In the genomic region with DNA sequence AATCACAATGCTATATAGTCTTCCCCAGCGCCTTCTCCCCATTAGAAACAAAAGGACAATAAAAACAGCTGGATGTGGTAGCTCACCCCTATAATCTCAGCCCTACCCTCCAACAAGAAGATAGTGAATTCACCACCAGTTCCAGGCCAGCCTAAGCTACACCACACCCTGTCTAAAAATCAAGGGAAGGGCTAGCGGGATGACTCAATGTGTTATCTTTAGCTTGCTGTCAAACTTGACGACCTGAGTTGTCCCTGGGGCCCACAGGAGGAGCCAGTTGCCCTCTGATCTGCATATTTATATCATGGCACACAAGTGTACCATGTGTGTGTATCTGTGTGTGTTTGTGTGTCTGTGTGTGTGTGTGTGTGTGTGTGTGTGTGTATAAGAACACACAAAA, we compare ENCODE assay signal across 21 mouse cellular contexts. TPM values are rescaled to one million over a fixed set of nuclear protein-coding genes. Genes with fewer than 3 reads are reported as not detected.
DNase-seq lines count a peak whose midpoint lies in the region; ATAC-seq and TF ChIP-seq lines count a peak whose summit lies in the region.
"Had no signal": no experiment of that assay in that cellular context is flagged by ENCODE, and none has a peak within 500 bp of the region (broad histone marks: within the 10 kb centered on the region; RNA-seq: fewer than 3 reads in every experiment).

No protein-coding gene starts in this region.

- no peak overlapping the region for H3K4me3 ChIP-seq in intestine, embryonic 15.5 days (replicated peaks)
- no peak overlapping the region for H3K4me3 ChIP-seq in intestine, postnatal 0 days (ENCODE audit: low read depth, low read length)
- no peak overlapping the region for H3K4me3 ChIP-seq in CH12.LX (replicated peaks in 1 of 3; ENCODE audit: low read depth in 2 of 3, low read length in 2 of 3, poor library complexity in 1 of 3)
- H3K4me3 ChIP-seq in intestine, embryonic 16.5 days (ENCODE audit: low read length): no peak overlapping the region
- H3K4me3 ChIP-seq in gastrocnemius, adult 2 months: no peak overlapping the region
- H3K4me3 ChIP-seq: embryonic facial prominence, embryonic 15.5 days; erythroblast, embryonic 14.5 days; forebrain, embryonic 10.5 days; heart, embryonic 13.5 days; hindbrain, embryonic 12.5 days had no signal

- in situ Hi-C loops in CH12.LX (cut with MboI; ENCODE audit: low pct_ligation_motif_present, low pct_unique_long_range_greater_than_20kb, low sequenced_read_pairs): no loop called here

- dilution Hi-C loops in CH12.LX (cut with MboI; ENCODE audit: extremely low pct_ligation_motif_present, extremely low pct_unique_long_range_greater_than_20kb, low sequenced_read_pairs): no loop called here

- no peaks in the 10 kb centered on the region for H3K27me3 ChIP-seq in intestine, embryonic 15.5 days (replicated peaks)
- H3K27me3 ChIP-seq in intestine, postnatal 0 days (replicated peaks; ENCODE audit: control insufficient read depth, insufficient read depth, low read length): no peaks in the 10 kb centered on the region
- H3K27me3 ChIP-seq in CH12.LX (replicated peaks): no peaks in the 10 kb centered on the region
- no peaks in the 10 kb centered on the region for H3K27me3 ChIP-seq in intestine, embryonic 16.5 days (replicated peaks; ENCODE audit: control insufficient read depth, insufficient read depth, low read length)
- H3K27me3 ChIP-seq: embryonic facial prominence, embryonic 15.5 days; heart, embryonic 13.5 days; hindbrain, embryonic 12.5 days had no signal

- no peak for TF ChIP-seq RAD21 in CH12.LX (IDR thresholded peaks at IDR 0.05; ENCODE audit: low read depth, low read length)

- peak; percentile 20; the same call in 1 of the 2 replicates for ATAC-seq in intestine, embryonic 15.5 days
- ATAC-seq in intestine, postnatal 0 days: no peak
- ATAC-seq in intestine, embryonic 16.5 days: peak; percentile 40; the same call in 1 of the 2 replicates
- ATAC-seq: forebrain, embryonic 14.5 days; hindbrain, postnatal 0 days had no signal

- TF ChIP-seq EP300 in CH12.LX (IDR thresholded peaks at IDR 0.05; ENCODE audit: low read length): no peak

- H3K36me3 ChIP-seq in intestine, embryonic 15.5 days: no peaks in the 10 kb centered on the region
- H3K36me3 ChIP-seq in intestine, postnatal 0 days (ENCODE audit: control insufficient read depth, insufficient read depth): no peaks in the 10 kb centered on the region; the same call in 1 of the 2 replicates
- H3K36me3 ChIP-seq in CH12.LX (replicated peaks in 1 of 2; ENCODE audit: control insufficient read depth in 1 of 2, insufficient read depth in 1 of 2, low read length in 1 of 2): peaks cover 0 to 27% of the 10 kb centered on the region in 2 experiments
- no peaks in the 10 kb centered on the region for H3K36me3 ChIP-seq in intestine, embryonic 16.5 days (ENCODE audit: control insufficient read depth, insufficient read depth, low read length)

- TF ChIP-seq CTCF in intestine, postnatal 0 days (IDR thresholded peaks at IDR 0.05; ENCODE audit: low read depth): no peak
- no peak for TF ChIP-seq CTCF in CH12.LX (conservative IDR thresholded peaks at IDR 0.05 in 1 of 2, IDR thresholded peaks at IDR 0.05 in 1 of 2; ENCODE audit: low read depth in 2 of 2, low read length in 2 of 2)
- no peak for TF ChIP-seq CTCF in gastrocnemius, adult 2 months (IDR thresholded peaks at IDR 0.05)

- no peak overlapping the region for H3K4me2 ChIP-seq in intestine, embryonic 15.5 days (replicated peaks)
- H3K4me2 ChIP-seq in intestine, postnatal 0 days (replicated peaks; ENCODE audit: low read depth): no peak overlapping the region
- H3K4me2 ChIP-seq in CH12.LX (ENCODE audit: insufficient read depth, low read depth, poor library complexity, severe bottlenecking): no peak overlapping the region
- H3K4me2 ChIP-seq in intestine, embryonic 16.5 days (ENCODE audit: low read depth, low read length): no peak overlapping the region
- H3K4me2 ChIP-seq: embryonic facial prominence, embryonic 15.5 days; heart, embryonic 13.5 days; hindbrain, embryonic 12.5 days had no signal

- no peaks in the 10 kb centered on the region for H3K4me1 ChIP-seq in intestine, embryonic 15.5 days (replicated peaks)
- no peaks in the 10 kb centered on the region for H3K4me1 ChIP-seq in intestine, postnatal 0 days (replicated peaks; ENCODE audit: control insufficient read depth, insufficient read depth, low read length)
- peaks cover 7 to 24% of the 10 kb centered on the region in 2 experiments for H3K4me1 ChIP-seq in CH12.LX (ENCODE audit: control insufficient read depth in 1 of 2, insufficient read depth in 2 of 2)
- H3K4me1 ChIP-seq in intestine, embryonic 16.5 days (ENCODE audit: control insufficient read depth, insufficient read depth, low read length): peaks cover 11% of the 10 kb centered on the region
- H3K4me1 ChIP-seq: embryonic facial prominence, embryonic 15.5 days; hindbrain, embryonic 12.5 days had no signal

- no peak overlapping the region for H3K9ac ChIP-seq in intestine, embryonic 15.5 days
- H3K9ac ChIP-seq in intestine, postnatal 0 days (ENCODE audit: low read depth, low read length): no peak overlapping the region
- no peak overlapping the region for H3K9ac ChIP-seq in CH12.LX (ENCODE audit: insufficient read depth, low read depth)
- H3K9ac ChIP-seq in intestine, embryonic 16.5 days (ENCODE audit: low read depth, low read length): no peak overlapping the region
- H3K9ac ChIP-seq: embryonic facial prominence, embryonic 15.5 days; heart, embryonic 13.5 days; hindbrain, embryonic 12.5 days had no signal

- H3K9me3 ChIP-seq in intestine, embryonic 15.5 days: no peaks in the 10 kb centered on the region
- no peaks in the 10 kb centered on the region for H3K9me3 ChIP-seq in intestine, postnatal 0 days (ENCODE audit: control insufficient read depth)
- no peaks in the 10 kb centered on the region for H3K9me3 ChIP-seq in CH12.LX (replicated peaks; ENCODE audit: low read length)
- H3K9me3 ChIP-seq in intestine, embryonic 16.5 days (ENCODE audit: control insufficient read depth, low read length): no peaks in the 10 kb centered on the region
- H3K9me3 ChIP-seq: embryonic facial prominence, embryonic 15.5 days; heart, embryonic 13.5 days; hindbrain, embryonic 12.5 days had no signal

- WGBS in intestine, embryonic 15.5 days: 61% methylated on average over 3 of the region's 3 CpGs
- WGBS in intestine, postnatal 0 days: 50% methylated on average over 3 of the region's 3 CpGs
- 53% methylated on average over 3 of the region's 3 CpGs for whole genome bisulfite sequencing in intestine, embryonic 16.5 days

- no peak overlapping the region for H3K27ac ChIP-seq in intestine, embryonic 15.5 days
- no peak overlapping the region for H3K27ac ChIP-seq in intestine, postnatal 0 days (ENCODE audit: low read depth, low read length)
- H3K27ac ChIP-seq in CH12.LX (ENCODE audit: insufficient read depth, low read depth): no peak overlapping the region
- H3K27ac ChIP-seq in intestine, embryonic 16.5 days (ENCODE audit: low read length): no peak overlapping the region
- H3K27ac ChIP-seq in gastrocnemius, adult 2 months: no peak overlapping the region
- H3K27ac ChIP-seq: embryonic facial prominence, embryonic 15.5 days; forebrain, embryonic 10.5 days; heart, embryonic 13.5 days; hindbrain, embryonic 12.5 days; hindbrain, postnatal 0 days had no signal

- DNase-seq in CH12.LX (ENCODE audit: extremely low read depth): peak; percentile 64
- DNase-seq in skeletal muscle tissue, adult 2 months (ENCODE audit: low read depth, low spot score): peak; percentile 10
- DNase-seq in gastrocnemius, adult 2 months: no peak
- DNase-seq in cerebellum, adult 18-20 months: no peak
- DNase-seq: adrenal gland, postnatal 14 days; cerebellum, adult 8-10 months; cerebellum, postnatal 14 days; embryo, embryonic 11 days; gastrocnemius, postnatal 36 days; heart, adult 11 months; heart, postnatal 36 days had no signal

- intact Hi-C loops in gastrocnemius, adult 2 months (cut with DNase I): no loop called here

- TF ChIP-seq POLR2A in CH12.LX (IDR thresholded peaks at IDR 0.05; ENCODE audit: low read depth, low read length): no peak

- H3K79me2 ChIP-seq in CH12.LX (replicated peaks; ENCODE audit: control insufficient read depth, extremely low read depth, insufficient read depth, poor library complexity, severe bottlenecking): no peaks in the 10 kb centered on the region

TF ChIP-seq in CH12.LX, 34 proteins besides CTCF, POLR2A, EP300 and RAD21:
- no peak for TF ChIP-seq JUND (conservative IDR thresholded peaks at IDR 0.05; ENCODE audit: low read depth, low read length)
- TF ChIP-seq ELF1 (IDR thresholded peaks at IDR 0.05; ENCODE audit: low read depth, low read length): no peak
- TF ChIP-seq MEF2A (IDR thresholded peaks at IDR 0.05; ENCODE audit: borderline replicate concordance, low read depth, low read length): peak; percentile 71; the same call in 1 of the 2 replicates

RNA-seq across cellular contexts. Expression of gene Rps6kc1, which starts 57.1 kb away (rescaled TPM):
- polyA plus RNA-seq in intestine, embryonic 15.5 days (2015; fragmentation: Nextera tagmentation; extraction: Ambion mirVana): 12.1 TPM in 2 replicates
- polyA plus RNA-seq in intestine, postnatal 0 days (2015; fragmentation: Nextera tagmentation; extraction: Ambion mirVana): 6.0 and 6.2 TPM in 2 replicates
- total RNA-seq in CH12.LX (2012; rRNA removed) (12.5 and 14.0 TPM in 2 replicates), CH12.LX (2014; rRNA removed) (7.2 and 7.8 TPM in 2 replicates)
- polyA plus RNA-seq in CH12.LX (2012; ENCODE audit: insufficient read length, low read depth): 16.0 and 18.0 TPM in 2 replicates
- polyA plus RNA-seq in intestine, embryonic 16.5 days (2015; fragmentation: Nextera tagmentation; extraction: Ambion mirVana): 11.8 and 12.1 TPM in 2 replicates
- total RNA-seq in gastrocnemius, adult 2 months (2021): 10 to 100 TPM; 18.3 to 19.7 TPM

Comparison
In these comparisons a context has a peak if more than half of its experiments do, and no peak if none do; other contexts are left out.
1. DNase-seq: peak in CH12.LX (single experiment) and skeletal muscle tissue, adult 2 months (single experiment); none in gastrocnemius, adult 2 months (single experiment) and cerebellum, adult 18-20 months (0 of 2).